Mouse (Mus musculus) hematopoietic multipotent progenitor cell, adult 10-12 weeks (in vitro differentiated cells): ENCODE measurements around the gene Fance. TPM values are rescaled to one million over a fixed set of nuclear protein-coding genes. Genes with fewer than 3 reads are reported as not detected.

Source experiments
- polyA plus RNA-seq: library from polyadenylated mRNA; stranded (reverse); fragments of >175 nt; gene quantifications from 2 replicates; pipeline ENCODE4 v1.2.3, GENCODE M21; 2012; ENCODE audit warnings: low replicate concordance

The Fance gene
- 40.1 and 48.3 TPM in 2 replicates for polyA plus RNA-seq

GRCm38 (mm10) chr17:28313212-28313879, at the start of gene Fance:
Gene Fance (plus strand): TSS chr17:28313519.

GRCm38 (mm10) chr17:28328366-28328928, 15.1 kb downstream of the Fance start, which contains the start of gene Rpl10a:
Gene Rpl10a (plus strand): TSS chr17:28328471.

GRCm38 (mm10) chr17:28350466-28351352, 37.4 kb downstream of the Fance start, which contains the start of gene Tead3:
Gene Tead3 (minus strand): TSS chr17:28350817.

GRCm38 (mm10) chr17:28365122-28365521, 51.8 kb downstream of the Fance start, which contains the start of gene Tulp1:
Gene Tulp1 (minus strand): TSS chr17:28365222.

Other genes with a start within 250 kb of the Fance start
- 2.2 and 4.5 TPM in 2 replicates for gene Tcp11, start 232.9 kb upstream of the Fance start, polyA plus RNA-seq
- gene Scube3, start 171.4 kb upstream of the Fance start, polyA plus RNA-seq: 0.15 and 0.20 TPM in 2 replicates
- 25.1 and 68.8 TPM in 2 replicates for gene Zfp523, start 136.4 kb upstream of the Fance start, polyA plus RNA-seq
- 145 and 319 TPM in 2 replicates for gene Def6, start 105.7 kb upstream of the Fance start, polyA plus RNA-seq
- 37.1 and 71.8 TPM in 2 replicates for gene Ppard, start 80.8 kb upstream of the Fance start, polyA plus RNA-seq
- gene Rpl10a, start 15.0 kb downstream of the Fance start, polyA plus RNA-seq: 1,596 and 4,290 TPM in 2 replicates
- 0.22 TPM in 2 replicates for gene Tead3, start 37.3 kb downstream of the Fance start, polyA plus RNA-seq
- gene Tulp1, start 51.7 kb downstream of the Fance start, polyA plus RNA-seq: not detected in 2 replicates
- 13.8 and 14.3 TPM in 2 replicates for gene Fkbp5, start 204.0 kb downstream of the Fance start, polyA plus RNA-seq
- 0.20 and 0.51 TPM in 2 replicates for gene Armc12, start 217.3 kb downstream of the Fance start, polyA plus RNA-seq
- gene Clpsl2, start 235.9 kb downstream of the Fance start, polyA plus RNA-seq: not detected in 2 replicates
- gene Clps, start 247.2 kb downstream of the Fance start, polyA plus RNA-seq: 0.53 and 5.3 TPM in 2 replicates